Mouse (Mus musculus): ENCODE data around the gene Zfp872.

GRCm38 (mm10) chr9:22224066-22224465 lies 36.2 kb downstream of the Zfp872 start:
- TF ChIP-seq CTCF (IDR thresholded peaks at IDR 0.05; ENCODE audit: insufficient read depth, low read length) (no peak), POLR2A (IDR thresholded peaks at IDR 0.05; ENCODE audit: borderline replicate concordance, extremely low read depth, low read depth, low read length) (no peak)
